In genomic region chr9:66370334-66370733, GRCm38 (mm10) we compare ENCODE assay signal across 24 mouse cellular contexts.
"Had no signal": no experiment of that assay in that cellular context is flagged by ENCODE, and none has a peak within 500 bp of the region (broad histone marks: within the 10 kb centered on the region; RNA-seq: fewer than 3 reads in every experiment).

No protein-coding gene starts in this region.

- H3K36me3 ChIP-seq: intestine, embryonic 15.5 days had no signal

- H3K9me3 ChIP-seq: heart, embryonic 12.5 days; hindbrain, embryonic 10.5 days; hindbrain, embryonic 12.5 days; intestine, embryonic 15.5 days; limb, embryonic 10.5 days; limb, embryonic 12.5 days had no signal

- ATAC-seq: hindbrain, embryonic 16.5 days; inflammation-experienced regulatory T-cells, adult 6 months; intestine, embryonic 15.5 days; intestine, postnatal 0 days had no signal

- H3K27ac ChIP-seq: heart, adult 2 months; hindbrain, embryonic 10.5 days; hindbrain, embryonic 12.5 days; hindbrain, embryonic 14.5 days; intestine, embryonic 15.5 days; kidney, postnatal 0 days; left cerebral cortex, adult 2 months; limb, embryonic 10.5 days; limb, embryonic 12.5 days had no signal

- H3K4me3 ChIP-seq: heart, adult 2 months; heart, embryonic 12.5 days; hindbrain, embryonic 10.5 days; hindbrain, embryonic 12.5 days; intestine, embryonic 15.5 days; left cerebral cortex, adult 2 months; limb, embryonic 10.5 days; limb, embryonic 12.5 days had no signal

- H3K27me3 ChIP-seq: heart, embryonic 12.5 days; hindbrain, embryonic 12.5 days; intestine, embryonic 15.5 days; limb, embryonic 12.5 days had no signal

- DNase-seq: gastrocnemius, postnatal 14 days; gastrocnemius, postnatal 36 days; heart, adult 11 months; heart, adult 2 months; heart, postnatal 10 days; heart, postnatal 4 days; kidney, adult 18-20 months; kidney, adult 8-10 months; kidney, postnatal 14 days; kidney, postnatal 36 days; layer of hippocampus, adult 9-11 months; liver had no signal

- H3K9ac ChIP-seq: heart, embryonic 12.5 days; hindbrain, embryonic 12.5 days; hindbrain, embryonic 14.5 days; intestine, embryonic 15.5 days; limb, embryonic 12.5 days had no signal

- H3K4me2 ChIP-seq: heart, embryonic 12.5 days; hindbrain, embryonic 12.5 days; hindbrain, embryonic 14.5 days; intestine, embryonic 15.5 days; limb, embryonic 12.5 days had no signal
